Mouse (Mus musculus) limb, embryonic 12.5 days (tissue): ENCODE measurements around the gene Lctl. TPM values are rescaled to one million over a fixed set of nuclear protein-coding genes. Genes with fewer than 3 reads are reported as not detected.
A peak's percentile ranks its signal among the peaks of the same experiment; 100 is the strongest.
"Not testable (repeated sequence)": the region's sequence is repeated elsewhere in the genome, so short reads cannot be mapped to it uniquely, and the experiment has no call there.

Experiments used
- ATAC-seq: fragments of 200-750 bp; cut with Nextera tagmentation; 2 replicates; pipeline ENCODE4 v1.8.0; 2017; ENCODE audit warnings: low read depth, moderate TSS enrichment; ENCODE audit not compliant: insufficient number of reproducible peaks, insufficient read depth, low FRiP score, low TSS enrichment
- H3K27ac ChIP-seq: fragments of 300-500 bp; sonication (generic); 2 replicates; pipeline ENCODE4 v1.5.1; 2016; ENCODE audit warnings: mild to moderate bottlenecking, moderate library complexity
- H3K27me3 ChIP-seq: fragments of 300-500 bp; sonication (generic); 2 replicates; pipeline ENCODE4 v1.6.1; 2016; ENCODE audit warnings: mild to moderate bottlenecking, moderate library complexity
- H3K36me3 ChIP-seq: fragments of 300-500 bp; sonication (generic); 2 replicates; pipeline ENCODE4 v1.6.1; 2016; ENCODE audit warnings: mild to moderate bottlenecking, moderate library complexity
- H3K4me1 ChIP-seq: fragments of 300-500 bp; sonication (generic); replicated peaks from 2 replicates; pipeline ENCODE4 v1.6.1; 2016
- H3K4me2 ChIP-seq: fragments of 300-500 bp; sonication (generic); 2 replicates; pipeline ENCODE4 v1.6.1; 2016; ENCODE audit warnings: mild to moderate bottlenecking, moderate library complexity
- H3K4me3 ChIP-seq: fragments of 300-500 bp; sonication (generic); replicated peaks from 2 replicates; pipeline ENCODE4 v1.5.1; 2016; ENCODE audit warnings: mild to moderate bottlenecking
- H3K9ac ChIP-seq: fragments of 300-500 bp; sonication (generic); replicated peaks from 2 replicates; pipeline ENCODE4 v1.6.1; 2016; ENCODE audit warnings: mild to moderate bottlenecking, moderate library complexity
- H3K9me3 ChIP-seq: fragments of 300-500 bp; sonication (generic); 2 replicates; pipeline ENCODE4 v1.6.1; 2016; ENCODE audit warnings: mild to moderate bottlenecking, moderate library complexity
- WGBS: fragments of 180-500 bp; shearing (Covaris S2); methylation state at CpG from one replicate; pipeline ENCODE4 v1.1.7; 2016; 5-methylcytosine and 5-hydroxymethylcytosine counted together
- polyA plus RNA-seq: library from polyadenylated mRNA; unstranded; fragments of >200 nt; fragmentation: Nextera tagmentation; extraction: Ambion mirVana; gene quantifications from 2 replicates; pipeline ENCODE4 v1.2.1, GENCODE M21; 2016

The Lctl gene
- polyA plus RNA-seq, 1 experiment from 2014 or later = not detected

GRCm38 (mm10) chr9:64120584-64121277 is 3.8 kb downstream of the Lctl start:
- Histone ChIP-seq H3K36me3 (no peaks in the 10 kb centered on the region), H3K4me1 (peaks cover 5% of the 10 kb centered on the region; the same call in 1 of the 2 replicates), H3K9me3 (no peaks in the 10 kb centered on the region), H3K27ac (no peak overlapping the region), H3K4me3 (no peak overlapping the region), H3K9ac (no peak overlapping the region), H3K27me3 (no peaks in the 10 kb centered on the region), H3K4me2 (no peak overlapping the region)
- ATAC-seq = no peak
- WGBS = 42% methylated on average over 11 of the region's 11 CpGs

- no peak overlapping the region for H3K9ac ChIP-seq
- no peak overlapping the region for H3K4me2 ChIP-seq
- no peaks in the 10 kb centered on the region for H3K27me3 ChIP-seq
- H3K27ac ChIP-seq = no peak overlapping the region
- H3K4me3 ChIP-seq = no peak overlapping the region
- peaks cover 10% of the 10 kb centered on the region; the same call in 1 of the 2 replicates for H3K4me1 ChIP-seq
- WGBS = 91% methylated on average over 10 of the region's 10 CpGs
- H3K36me3 ChIP-seq = no peaks in the 10 kb centered on the region
- no peaks in the 10 kb centered on the region for H3K9me3 ChIP-seq
- ATAC-seq = no peak
Observed at GRCm38 (mm10) chr9:64122601-64123000, 5.7 kb downstream of the Lctl start.

DNA sequence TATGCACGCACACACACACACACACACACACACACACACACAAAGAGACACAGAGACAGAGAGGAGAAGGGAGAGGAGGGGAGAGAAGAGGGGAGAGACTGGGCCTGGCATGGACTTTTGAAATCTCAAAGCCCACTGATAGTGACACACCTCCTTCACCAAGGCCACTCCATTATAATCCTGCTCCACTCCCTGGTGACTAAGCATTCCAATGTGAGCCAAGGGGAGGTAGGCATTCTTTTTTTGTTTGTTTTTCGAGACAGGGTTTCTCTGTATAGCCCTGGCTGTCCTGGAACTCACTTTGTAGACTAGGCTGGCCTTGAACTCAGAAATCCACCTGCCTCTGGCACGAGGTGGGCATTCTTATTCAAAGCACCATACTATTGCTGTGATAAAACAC is 7.9 kb downstream of the Lctl start:
- H3K9me3 ChIP-seq, H3K36me3 ChIP-seq, ATAC-seq, H3K4me1 ChIP-seq, H3K27me3 ChIP-seq, H3K27ac ChIP-seq, H3K4me3 ChIP-seq, H3K4me2 ChIP-seq, H3K9ac ChIP-seq: not testable (repeated sequence)
- WGBS = 76% methylated on average over 3 of the region's 3 CpGs

DNA sequence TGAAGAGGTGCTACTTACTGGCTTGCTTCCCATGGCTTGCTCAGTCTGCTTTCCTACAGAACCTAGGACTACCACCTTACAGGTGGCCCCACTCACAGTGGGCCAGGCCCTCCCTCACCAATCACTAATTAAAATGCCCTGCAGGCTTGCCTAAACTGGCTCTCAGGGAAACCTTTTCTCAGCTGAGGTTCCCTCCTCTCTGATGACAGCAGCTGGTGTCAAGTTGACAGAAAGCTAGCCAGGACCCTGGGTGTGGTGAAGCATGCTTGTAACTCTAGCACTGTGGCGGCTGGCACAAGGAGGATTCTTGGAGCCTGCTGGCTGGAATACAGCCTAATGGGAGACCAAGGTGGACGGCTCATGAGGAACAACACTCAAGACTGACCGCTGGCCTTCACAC is 8.4 kb downstream of the Lctl start:
- 56% methylated on average over 3 of the region's 3 CpGs for WGBS
- Histone ChIP-seq H3K4me3 (no peak overlapping the region), H3K27ac (no peak overlapping the region), H3K9me3 (no peaks in the 10 kb centered on the region), H3K9ac (0 out of 2 replicates have a peak overlapping the region, but pooled peaks have one; percentile 19), H3K4me1 (peaks cover 10% of the 10 kb centered on the region; the same call in 1 of the 2 replicates), H3K4me2 (no peak overlapping the region), H3K36me3 (no peaks in the 10 kb centered on the region), H3K27me3 (no peaks in the 10 kb centered on the region)
- no peak for ATAC-seq

DNA sequence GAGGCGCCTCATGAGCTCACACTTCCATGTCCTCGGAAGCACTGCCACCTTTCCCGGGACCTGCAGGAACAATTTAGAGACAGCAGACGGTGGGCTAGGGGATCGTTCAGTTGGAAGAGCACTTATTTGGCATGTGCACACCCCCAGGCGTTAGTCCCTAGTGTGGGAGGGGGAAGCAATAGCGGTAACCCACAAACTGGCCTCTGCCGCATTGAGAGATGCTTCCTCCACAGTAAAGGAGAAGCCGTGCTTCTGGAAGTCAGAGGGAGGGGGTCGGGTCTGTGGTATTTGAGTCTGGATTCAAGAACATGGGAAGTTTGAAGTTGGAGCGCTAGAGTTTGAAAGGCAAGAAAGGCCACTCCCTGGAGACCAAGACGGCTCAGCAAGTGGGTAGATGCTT is 9.2 kb downstream of the Lctl start:
- H3K4me3 ChIP-seq = no peak overlapping the region
- H3K36me3 ChIP-seq = no peaks in the 10 kb centered on the region
- H3K27ac ChIP-seq = no peak overlapping the region
- H3K4me2 ChIP-seq = no peak overlapping the region
- H3K9ac ChIP-seq = no peak overlapping the region
- H3K4me1 ChIP-seq = peaks cover 10% of the 10 kb centered on the region; the same call in 1 of the 2 replicates
- no peaks in the 10 kb centered on the region for H3K27me3 ChIP-seq
- no peak for ATAC-seq
- no peaks in the 10 kb centered on the region for H3K9me3 ChIP-seq
- 56% methylated on average over 12 of the region's 12 CpGs for WGBS

DNA sequence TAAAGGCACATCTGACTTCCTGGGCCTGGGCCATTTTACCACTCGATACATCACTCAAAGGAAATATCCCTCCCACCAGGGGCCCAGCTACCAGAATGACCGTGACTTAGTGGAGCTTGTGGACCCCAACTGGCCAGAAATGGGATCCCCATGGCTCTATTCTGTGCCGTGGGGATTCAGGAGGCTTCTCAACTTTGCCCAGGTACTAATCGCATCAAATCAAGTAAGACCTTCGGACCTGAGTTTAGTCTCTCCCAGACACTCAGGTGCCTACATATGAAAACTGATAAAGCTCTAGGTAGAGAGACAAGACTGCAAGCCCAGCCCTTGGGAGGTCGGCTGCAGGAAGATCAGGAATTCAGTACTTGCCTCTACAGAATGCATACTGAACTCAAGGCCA is 14.7 kb downstream of the Lctl start:
- H3K9ac ChIP-seq = no peak overlapping the region
- no peaks in the 10 kb centered on the region for H3K9me3 ChIP-seq
- no peaks in the 10 kb centered on the region for H3K27me3 ChIP-seq
- WGBS = 86% methylated on average over 6 of the region's 6 CpGs
- H3K27ac ChIP-seq = no peak overlapping the region
- H3K4me2 ChIP-seq = no peak overlapping the region
- no peak for ATAC-seq
- no peak overlapping the region for H3K4me3 ChIP-seq
- peaks cover 12% of the 10 kb centered on the region for H3K36me3 ChIP-seq
- no peaks in the 10 kb centered on the region for H3K4me1 ChIP-seq

DNA sequence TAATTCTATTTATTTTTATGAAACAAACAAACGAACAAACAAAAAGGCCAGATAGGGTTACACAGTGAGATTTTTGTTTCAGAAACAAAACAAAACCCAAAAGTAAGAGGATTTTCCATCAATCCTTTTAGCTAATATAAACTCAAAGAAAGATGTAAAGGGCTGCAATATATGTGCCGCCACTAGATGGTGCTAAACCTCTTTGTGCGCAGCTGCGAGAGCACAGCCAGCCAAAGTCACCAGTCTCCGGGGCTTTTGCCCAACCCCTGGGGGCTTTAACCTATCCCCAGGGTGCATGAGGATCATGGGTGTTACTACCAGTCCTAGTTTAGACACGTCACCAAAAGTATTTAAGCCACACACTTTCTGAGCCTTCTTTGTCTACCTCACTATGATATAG is 21.9 kb downstream of the Lctl start:
- not testable (repeated sequence) for H3K27ac ChIP-seq, H3K9me3 ChIP-seq, H3K27me3 ChIP-seq, H3K4me3 ChIP-seq, H3K4me2 ChIP-seq, H3K4me1 ChIP-seq, ATAC-seq, H3K9ac ChIP-seq
- peaks cover 61% of the 10 kb centered on the region for H3K36me3 ChIP-seq
- 10% methylated on average over 6 of the region's 6 CpGs for WGBS

GRCm38 (mm10) chr9:64139879-64140278 is 22.9 kb downstream of the Lctl start:
- Histone ChIP-seq H3K27ac (no peak overlapping the region), H3K4me3 (no peak overlapping the region), H3K27me3 (no peaks in the 10 kb centered on the region), H3K4me1 (no peaks in the 10 kb centered on the region), H3K9me3 (no peaks in the 10 kb centered on the region), H3K36me3 (peaks cover 69% of the 10 kb centered on the region), H3K9ac (no peak overlapping the region), H3K4me2 (no peak overlapping the region)
- ATAC-seq = no peak
- WGBS = 94% methylated on average over 9 of the region's 9 CpGs

- H3K9ac ChIP-seq = no peak overlapping the region
- ATAC-seq = no peak
- H3K4me3 ChIP-seq = no peak overlapping the region
- no peak overlapping the region for H3K4me2 ChIP-seq
- H3K4me1 ChIP-seq = no peaks in the 10 kb centered on the region
- 95% methylated on average over 1 of the region's 1 CpGs for WGBS
- H3K27me3 ChIP-seq = no peaks in the 10 kb centered on the region
- H3K9me3 ChIP-seq = no peaks in the 10 kb centered on the region
- peaks cover 83% of the 10 kb centered on the region for H3K36me3 ChIP-seq
- H3K27ac ChIP-seq = no peak overlapping the region
Observed at GRCm38 (mm10) chr9:64156641-64157040, 39.7 kb downstream of the Lctl start.

GRCm38 (mm10) chr9:64160471-64160870 is 43.5 kb downstream of the Lctl start:
- peaks cover 76% of the 10 kb centered on the region for H3K36me3 ChIP-seq
- ATAC-seq = no peak
- 91% methylated on average over 5 of the region's 5 CpGs for WGBS

DNA sequence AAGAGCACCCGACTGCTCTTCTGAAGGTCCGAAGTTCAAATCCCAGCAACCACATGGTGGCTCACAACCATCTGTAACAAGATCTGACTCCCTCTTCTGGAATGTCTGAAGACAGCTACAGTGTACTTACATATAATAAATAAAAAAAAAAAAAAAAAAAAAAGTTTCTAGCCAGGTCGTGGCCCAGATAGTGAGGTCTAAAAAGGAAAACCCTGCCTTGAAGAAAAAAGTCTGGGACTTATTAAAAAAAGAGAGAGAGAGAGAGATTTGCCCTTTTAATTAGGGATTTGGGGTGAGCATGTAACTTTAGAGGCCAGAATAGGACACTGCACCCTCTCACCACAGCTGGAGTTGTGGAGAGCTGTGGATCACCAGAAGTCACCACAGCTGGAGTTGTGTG is 53.0 kb downstream of the Lctl start:
- H3K27me3 ChIP-seq, ATAC-seq, H3K9ac ChIP-seq, H3K27ac ChIP-seq, H3K9me3 ChIP-seq, H3K4me3 ChIP-seq, H3K4me2 ChIP-seq: not testable (repeated sequence)
- WGBS = 94% methylated on average over 3 of the region's 3 CpGs
- Histone ChIP-seq H3K36me3 (peaks cover 18% of the 10 kb centered on the region), H3K4me1 (peaks cover 18% of the 10 kb centered on the region)

More at GRCm38 (mm10) chr9:64160471-64160870, 43.5 kb downstream of the Lctl start:
- Histone ChIP-seq H3K4me2 (no peak overlapping the region), H3K9me3 (no peaks in the 10 kb centered on the region), H3K9ac (no peak overlapping the region), H3K4me3 (no peak overlapping the region), H3K4me1 (no peaks in the 10 kb centered on the region), H3K27me3 (no peaks in the 10 kb centered on the region), H3K27ac (no peak overlapping the region)
